Mouse (Mus musculus): ENCODE data around the gene Ttc29. TPM values are rescaled to one million over a fixed set of nuclear protein-coding genes. Genes with fewer than 3 reads are reported as not detected.

The Ttc29 gene
- total RNA-seq (2021) = not detected
- long read RNA-seq, experiment 1 = 0 reads
- long read RNA-seq, experiment 2 = 0 reads

DNA sequence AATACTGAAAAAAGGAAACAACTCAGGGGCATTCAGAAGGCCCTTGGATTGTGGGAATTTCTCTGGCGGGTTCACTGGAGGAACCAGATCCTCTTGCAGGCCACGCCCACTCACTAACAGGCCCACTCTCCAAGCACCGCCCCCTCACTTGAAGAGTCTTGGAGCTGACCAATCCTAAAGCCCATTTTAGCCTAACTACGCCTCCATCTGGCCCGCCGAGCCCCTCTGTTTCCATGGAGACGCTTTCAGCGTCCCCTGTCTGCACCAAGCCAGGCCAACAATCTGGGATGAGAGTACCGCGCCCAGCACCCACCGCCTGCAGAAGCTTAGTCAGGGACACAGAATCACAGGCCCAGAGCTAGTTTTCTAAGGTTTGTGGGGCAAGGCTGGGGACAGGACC lies at the start of gene Ttc29:
Gene Ttc29 (plus strand): TSS at position 224 of the 400 bp plus-strand sequence.
- no peak for DNase-seq
- intact Hi-C loops (cut with DNase I) = no loop called here

- intact Hi-C loops (cut with DNase I) = no loop called here
Measured at GRCm38 (mm10) chr8:78171351-78171750, 41.7 kb upstream of the Ttc29 start.

GRCm38 (mm10) chr8:78182654-78183053 lies 30.4 kb upstream of the Ttc29 start:
- intact Hi-C loops (cut with DNase I) = no loop called here
- no peak for DNase-seq

More at GRCm38 (mm10) chr8:78171351-78171750, 41.7 kb upstream of the Ttc29 start:
- DNase-seq = no peak

- no peak for DNase-seq
- intact Hi-C loops (cut with DNase I) = no loop called here
Measured at GRCm38 (mm10) chr8:78183414-78183813, 29.7 kb upstream of the Ttc29 start.

DNA sequence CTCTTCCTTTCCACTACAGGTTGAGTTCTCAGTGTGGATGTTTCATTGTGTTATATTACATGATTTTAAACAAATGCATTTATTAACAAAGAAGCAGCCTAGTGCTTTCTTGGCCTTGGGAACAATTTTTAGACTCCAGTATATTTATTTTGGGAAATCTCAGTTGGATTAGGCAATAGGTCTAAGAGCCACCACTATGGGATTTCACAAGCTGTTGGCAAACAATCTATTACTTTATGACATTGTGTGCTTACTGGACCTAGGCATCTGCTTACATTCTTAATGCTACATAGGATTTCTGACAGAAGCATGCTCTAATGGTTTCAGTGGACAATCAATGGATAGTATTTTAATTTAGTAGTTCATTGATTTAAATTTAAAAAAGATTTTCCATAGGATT lies 26.0 kb upstream of the Ttc29 start:
- DNase-seq = no peak
- intact Hi-C loops (cut with DNase I) = no loop called here

DNA sequence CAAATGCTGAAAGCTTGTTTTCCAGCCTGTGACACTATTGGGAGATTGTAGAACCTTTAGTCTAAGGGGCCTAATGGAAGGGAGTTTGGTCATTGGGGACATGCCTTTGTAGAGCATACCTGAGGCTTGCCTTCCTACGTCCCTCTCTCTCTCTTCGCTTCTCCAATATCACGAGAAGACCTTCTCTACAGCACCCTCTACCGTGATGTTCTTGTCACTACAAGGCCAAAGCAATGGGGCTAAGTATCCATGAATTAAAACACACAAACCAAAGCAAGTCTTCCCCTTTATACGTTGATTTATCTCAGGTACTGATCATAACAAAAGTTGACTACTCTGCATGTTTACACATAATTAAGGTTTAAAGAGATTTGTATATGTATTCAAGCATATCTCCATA lies 8.9 kb upstream of the Ttc29 start:
- intact Hi-C loops (cut with DNase I) = no loop called here
- no peak for DNase-seq

- intact Hi-C loops (cut with DNase I) = no loop called here
- DNase-seq = no peak
Measured at GRCm38 (mm10) chr8:78210424-78210823, 2.7 kb upstream of the Ttc29 start.

- no peak for DNase-seq
- intact Hi-C loops (cut with DNase I) = no loop called here
Measured at GRCm38 (mm10) chr8:78214645-78215044, 1.5 kb downstream of the Ttc29 start.

- DNase-seq = no peak
- intact Hi-C loops (cut with DNase I) = no loop called here
Measured at GRCm38 (mm10) chr8:78226087-78226486, 13.0 kb downstream of the Ttc29 start.

DNA sequence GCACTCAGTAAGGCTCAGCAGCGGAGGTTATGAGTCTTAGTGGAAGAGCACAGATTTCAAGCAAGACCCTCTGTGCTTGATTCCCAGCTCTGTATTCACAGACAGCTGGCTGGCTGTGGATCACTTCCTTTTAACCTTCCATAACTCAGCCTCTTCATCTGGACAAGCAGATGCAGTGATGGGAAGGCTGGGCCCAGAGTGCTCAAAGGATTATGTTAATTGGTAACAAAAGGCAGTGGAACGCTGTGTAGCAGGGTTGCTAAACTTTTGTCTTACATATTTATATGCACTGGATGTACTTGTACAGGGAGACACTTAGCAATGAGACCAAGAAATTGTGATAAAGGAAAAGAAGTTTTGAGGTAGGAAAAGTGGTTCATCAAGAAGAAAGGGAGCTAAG lies 17.6 kb downstream of the Ttc29 start:
- intact Hi-C loops (cut with DNase I) = no loop called here
- no peak for DNase-seq

GRCm38 (mm10) chr8:78232870-78233707 lies 20.0 kb downstream of the Ttc29 start:
- intact Hi-C loops (cut with DNase I) = no loop called here
- no peak for DNase-seq

DNA sequence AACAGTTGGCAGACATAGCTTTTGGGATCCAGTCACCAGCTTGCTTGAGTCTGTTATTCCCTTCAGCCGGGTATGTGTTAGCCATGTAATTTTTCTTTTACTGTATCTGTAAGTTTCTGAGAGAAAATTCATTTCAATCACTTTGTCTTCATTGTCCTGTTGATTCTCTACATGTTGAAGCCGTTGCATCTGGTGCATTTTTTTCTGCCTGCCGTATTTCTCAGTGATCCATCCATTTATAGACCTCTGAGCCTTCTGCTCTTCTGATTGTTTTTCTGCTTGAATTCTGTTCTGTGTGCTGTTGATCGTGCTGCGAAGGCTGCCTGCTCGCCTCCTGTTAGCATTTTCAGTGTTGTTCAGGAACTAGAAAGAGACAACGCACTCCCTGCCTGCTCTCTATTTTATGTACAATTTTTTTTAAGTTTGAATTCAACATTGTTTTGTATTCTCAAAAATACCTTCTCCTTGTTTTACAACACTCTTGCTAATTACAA lies 20.7 kb downstream of the Ttc29 start:
- no peak for DNase-seq
- intact Hi-C loops (cut with DNase I) = no loop called here

DNA sequence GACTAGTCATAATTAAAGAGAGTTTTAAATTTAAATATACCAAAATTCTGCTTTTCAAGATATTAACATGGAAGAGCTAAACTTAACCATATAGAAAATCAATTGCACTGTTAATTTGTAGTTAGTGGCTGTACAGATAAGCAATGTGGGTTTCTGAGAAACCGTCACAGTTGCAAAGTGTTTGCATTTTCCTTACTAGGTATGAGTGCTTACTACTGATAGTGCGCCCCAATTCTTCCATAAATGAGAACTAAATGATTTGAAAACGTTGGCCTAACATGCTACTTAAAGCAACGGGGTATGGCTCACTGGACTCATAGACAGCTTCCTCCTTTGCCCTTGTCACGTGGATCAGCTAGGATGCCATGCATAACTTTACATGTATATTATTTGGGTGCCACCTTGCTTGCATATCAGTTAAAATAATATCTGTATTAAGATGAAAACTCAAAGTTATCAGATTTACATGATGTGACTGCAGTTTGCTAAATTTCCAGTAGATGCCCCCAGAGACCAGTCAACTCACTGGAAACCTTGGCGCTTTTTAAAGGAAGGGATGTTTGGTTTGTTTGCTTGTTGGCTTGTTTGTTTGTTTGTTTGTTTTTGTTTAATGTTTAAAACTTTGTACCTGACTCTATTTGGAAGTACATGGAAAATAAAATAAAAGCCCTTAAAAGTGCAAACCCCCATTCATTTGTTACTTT lies 25.0 kb downstream of the Ttc29 start:
- DNase-seq = no peak
- intact Hi-C loops (cut with DNase I) = loop anchor here (5.0 kb wide), 2 partner anchors 409 to 664 kb away; no protein-coding TSS in a partner anchor

GRCm38 (mm10) chr8:78251115-78251514 lies 38.0 kb downstream of the Ttc29 start:
- intact Hi-C loops (cut with DNase I) = no loop called here

DNA sequence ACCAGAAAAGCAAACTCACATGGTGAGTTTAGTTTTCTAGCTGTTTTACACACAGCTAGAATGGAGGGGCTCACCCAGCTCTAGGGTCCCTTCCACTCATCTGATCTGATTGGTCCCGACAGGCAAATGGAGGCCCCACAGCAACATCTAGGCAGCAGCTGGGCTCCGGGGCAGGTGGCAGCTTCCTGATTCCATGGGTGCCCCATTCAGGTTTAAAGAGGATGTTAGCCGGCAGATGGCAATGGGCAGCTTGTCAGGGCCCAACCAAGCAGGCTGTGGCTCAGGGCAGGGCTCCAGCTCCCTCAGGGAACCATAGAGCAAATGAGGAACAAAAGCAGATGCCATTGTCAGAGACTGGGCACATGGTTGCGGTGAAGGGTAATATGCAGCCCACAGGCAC lies 41.3 kb downstream of the Ttc29 start:
- intact Hi-C loops (cut with DNase I) = no loop called here
- no peak for DNase-seq

More at GRCm38 (mm10) chr8:78251115-78251514, 38.0 kb downstream of the Ttc29 start:
- DNase-seq = no peak

DNA sequence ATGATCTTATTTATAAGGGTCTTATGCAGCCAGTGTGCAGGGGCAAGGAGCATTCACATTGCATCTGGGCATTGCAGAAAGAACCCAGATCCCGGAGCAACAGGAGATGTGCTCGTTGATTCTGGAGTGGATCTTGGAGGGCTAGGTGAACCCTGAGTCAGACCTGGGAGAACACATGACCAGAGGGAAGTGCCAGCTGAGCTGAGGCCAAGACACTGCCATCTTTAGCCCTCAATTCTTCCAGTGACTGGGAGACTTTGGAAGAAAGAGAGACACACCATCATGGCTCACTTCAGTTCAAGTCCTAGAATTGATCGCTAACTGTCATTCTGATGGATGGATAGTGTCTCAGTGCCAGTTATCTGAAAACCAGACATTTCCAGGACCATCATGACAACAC lies 41.9 kb downstream of the Ttc29 start:
- DNase-seq = no peak
- intact Hi-C loops (cut with DNase I) = no loop called here

GRCm38 (mm10) chr8:78265506-78265905 lies 52.4 kb downstream of the Ttc29 start:
- DNase-seq = no peak

GRCm38 (mm10) chr8:78266231-78266630 lies 53.1 kb downstream of the Ttc29 start:
- intact Hi-C loops (cut with DNase I) = no loop called here
- DNase-seq = no peak

More at GRCm38 (mm10) chr8:78265506-78265905, 52.4 kb downstream of the Ttc29 start:
- intact Hi-C loops (cut with DNase I) = no loop called here

GRCm38 (mm10) chr8:78267894-78268411 lies 54.9 kb downstream of the Ttc29 start:
- intact Hi-C loops (cut with DNase I) = no loop called here
- no peak for DNase-seq

- no peak for DNase-seq
- intact Hi-C loops (cut with DNase I) = no loop called here
Measured at GRCm38 (mm10) chr8:78269281-78269680, 56.2 kb downstream of the Ttc29 start.

DNA sequence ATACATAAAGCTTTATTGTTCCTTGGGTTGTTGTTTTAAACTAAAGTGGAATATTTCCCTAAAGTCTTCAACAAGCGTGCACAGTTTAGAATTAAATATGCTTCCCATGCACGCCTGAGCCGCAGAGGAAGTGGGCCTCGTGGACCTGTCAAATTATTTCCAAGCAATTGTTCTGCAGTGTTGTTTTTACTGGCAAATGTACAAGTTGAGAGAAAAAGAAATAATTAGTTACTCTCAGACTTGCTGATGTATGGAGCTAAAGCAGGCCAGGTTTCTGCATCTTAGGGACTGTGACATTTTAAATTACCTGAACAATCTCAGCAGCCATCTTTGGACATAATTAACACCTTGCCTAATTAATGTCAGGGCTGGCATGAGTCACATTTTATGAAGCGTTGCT lies 58.3 kb downstream of the Ttc29 start:
- intact Hi-C loops (cut with DNase I) = no loop called here
- DNase-seq = no peak

Data from gastrocnemius, postnatal 36 days (tissue).